Mouse (Mus musculus) cerebellum, adult 2 months (tissue): ENCODE measurements at regions not wholly inside any gene's neighbourhood (a gene's known extent, or its start where the extent isn't known, plus 50 kb on each side); places are given as distances from the start of the nearest gene placed in this dataset.

Experiments
- CTCF ChIP-seq: fragments of 200-500 bp; IDR thresholded peaks from 2 replicates; pipeline ENCODE4 v1.5.1; 2011; ENCODE audit warnings: low read depth, mild to moderate bottlenecking, control low read depth, low read length, moderate library complexity, borderline replicate concordance; ENCODE audit not compliant: insufficient read depth
- POLR2A ChIP-seq: fragments of 200-500 bp; IDR thresholded peaks from 2 replicates; pipeline ENCODE4 v1.6.1; 2011; ENCODE audit warnings: low read length, control low read depth, borderline replicate concordance; ENCODE audit not compliant: insufficient read depth

DNA sequence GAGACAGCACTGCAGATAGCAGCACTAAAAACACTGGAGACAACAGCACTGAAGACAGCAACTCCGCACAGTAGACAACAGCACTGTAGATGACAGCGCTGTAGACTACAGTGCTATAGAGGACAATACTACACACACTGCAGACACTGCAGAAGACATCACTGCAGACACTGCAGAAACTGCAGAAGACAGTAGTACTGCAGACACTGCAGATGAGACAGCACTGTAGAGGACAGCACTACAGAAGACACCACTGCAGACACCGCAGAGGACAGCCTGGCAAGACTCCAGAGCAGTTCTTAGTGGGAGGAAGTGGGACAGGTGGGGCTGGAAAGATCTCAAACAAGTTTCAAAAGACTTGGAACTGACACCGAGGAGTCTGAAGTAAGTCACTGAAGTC is 64.8 kb upstream of the Gadd45a start:
- TF ChIP-seq POLR2A (no peak), CTCF (no peak)
